Mouse (Mus musculus) frontal cortex, postnatal 36 days (tissue): ENCODE data around the gene Sema7a.

Source experiments
- DNase-seq, 2 experiments: peaks; one replicate each; pipeline ENCODE4 v3.0.0; 2022; ENCODE audit warnings: low spot score in 2 of 2

Gene Sema7a

DNA sequence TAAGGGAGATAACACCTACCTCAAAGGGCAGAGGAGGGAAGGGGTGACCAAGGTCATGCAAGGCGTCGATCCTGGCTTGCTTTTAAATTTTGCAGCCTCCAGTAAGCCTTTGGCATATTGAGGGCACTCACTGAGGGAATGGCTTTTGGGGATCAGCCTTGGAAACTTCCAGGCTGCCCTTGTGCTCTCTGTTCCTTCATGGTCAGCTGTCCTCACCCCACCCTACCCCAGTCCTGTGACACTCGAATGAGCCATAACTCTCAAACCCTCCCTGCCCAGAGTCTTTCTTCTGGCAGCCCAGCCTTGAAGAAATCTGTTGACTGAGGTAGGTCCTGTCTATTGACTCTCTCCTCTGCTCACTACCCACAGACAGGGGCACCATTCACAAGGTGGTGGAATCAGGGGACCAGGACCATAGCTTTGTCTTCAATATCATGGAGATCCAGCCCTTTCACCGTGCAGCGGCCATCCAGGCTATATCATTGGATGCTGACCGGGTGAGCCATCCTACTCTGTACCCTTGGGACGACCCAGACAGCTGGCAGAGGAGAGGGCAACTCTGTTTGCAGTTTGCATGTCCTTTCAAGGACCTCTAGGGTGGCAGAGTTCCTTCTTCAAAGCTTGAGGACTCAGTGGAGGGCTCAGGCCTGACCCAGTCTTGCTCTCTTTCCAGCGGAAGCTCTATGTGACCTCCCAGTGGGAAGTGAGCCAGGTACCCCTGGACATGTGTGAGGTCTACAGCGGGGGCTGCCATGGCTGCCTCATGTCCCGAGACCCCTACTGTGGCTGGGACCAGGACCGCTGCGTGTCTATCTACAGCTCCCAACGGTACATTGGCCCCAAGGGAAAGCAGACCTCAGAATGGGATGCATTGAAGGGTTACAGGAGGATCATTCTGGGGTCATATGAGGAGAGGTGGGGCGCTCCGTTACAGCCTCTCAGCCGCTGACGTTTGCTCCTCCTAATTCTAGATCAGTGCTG, 20.3 kb downstream of the Sema7a start:
- DNase-seq, result no peak

DNA sequence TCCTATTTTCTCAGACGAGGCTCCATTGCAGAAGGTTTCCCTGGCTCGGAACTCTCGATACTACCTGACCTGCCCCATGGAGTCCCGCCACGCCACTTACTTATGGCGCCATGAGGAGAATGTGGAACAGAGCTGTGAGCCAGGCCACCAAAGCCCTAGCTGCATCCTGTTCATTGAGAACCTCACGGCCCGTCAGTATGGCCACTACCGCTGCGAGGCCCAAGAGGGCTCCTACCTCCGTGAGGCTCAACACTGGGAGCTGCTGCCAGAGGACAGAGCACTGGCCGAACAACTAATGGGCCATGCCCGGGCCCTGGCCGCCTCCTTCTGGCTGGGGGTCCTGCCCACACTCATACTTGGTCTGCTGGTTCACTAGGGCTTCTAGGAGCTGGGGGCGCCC, 21.3 kb downstream of the Sema7a start:
- DNase-seq, result no peak

DNA sequence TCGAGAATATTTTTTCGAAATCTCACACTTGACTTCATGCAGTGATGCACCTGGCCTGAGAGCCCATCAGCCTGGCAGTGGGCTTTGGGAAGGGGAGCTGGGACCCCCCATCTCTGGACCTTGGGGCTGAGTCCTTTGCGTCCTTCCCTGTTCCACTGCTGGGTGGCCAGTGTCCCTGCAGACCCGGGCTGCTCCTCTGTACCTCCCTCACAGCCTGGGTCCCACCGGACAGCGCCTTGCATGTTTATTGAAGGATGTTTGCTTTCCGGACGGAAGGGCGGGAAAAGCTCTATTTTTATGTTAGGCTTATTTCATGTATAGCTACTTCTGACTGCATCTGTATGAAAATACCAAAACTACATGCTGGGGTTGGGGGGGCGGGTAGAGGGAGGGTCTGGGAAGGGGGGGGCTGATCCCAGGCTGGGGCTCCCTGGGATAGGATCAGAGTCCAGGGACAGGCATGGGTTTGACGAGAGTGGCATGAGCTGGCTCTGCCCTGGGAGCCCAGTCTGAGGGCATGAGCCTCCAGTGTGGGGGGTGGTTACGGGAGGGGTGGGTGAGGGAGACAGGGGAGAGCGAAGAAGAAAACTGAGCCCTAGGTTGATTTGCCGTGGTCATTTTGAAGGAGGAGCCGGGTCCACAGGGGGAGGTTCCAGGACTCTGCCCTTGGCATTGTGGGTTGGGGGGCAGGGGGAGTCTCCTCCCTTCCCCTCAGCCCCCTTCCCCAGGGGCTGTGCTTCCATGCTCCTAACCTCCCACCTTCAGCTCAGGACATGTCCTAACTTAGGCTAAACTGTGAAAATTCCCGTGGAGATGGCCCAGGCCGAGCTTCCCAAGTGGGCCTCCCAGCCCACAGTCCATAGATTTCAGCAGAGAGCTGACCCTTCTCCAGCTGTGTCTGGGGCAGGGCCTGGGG, 22.2 kb downstream of the Sema7a start:
- DNase-seq, result no peak

DNA sequence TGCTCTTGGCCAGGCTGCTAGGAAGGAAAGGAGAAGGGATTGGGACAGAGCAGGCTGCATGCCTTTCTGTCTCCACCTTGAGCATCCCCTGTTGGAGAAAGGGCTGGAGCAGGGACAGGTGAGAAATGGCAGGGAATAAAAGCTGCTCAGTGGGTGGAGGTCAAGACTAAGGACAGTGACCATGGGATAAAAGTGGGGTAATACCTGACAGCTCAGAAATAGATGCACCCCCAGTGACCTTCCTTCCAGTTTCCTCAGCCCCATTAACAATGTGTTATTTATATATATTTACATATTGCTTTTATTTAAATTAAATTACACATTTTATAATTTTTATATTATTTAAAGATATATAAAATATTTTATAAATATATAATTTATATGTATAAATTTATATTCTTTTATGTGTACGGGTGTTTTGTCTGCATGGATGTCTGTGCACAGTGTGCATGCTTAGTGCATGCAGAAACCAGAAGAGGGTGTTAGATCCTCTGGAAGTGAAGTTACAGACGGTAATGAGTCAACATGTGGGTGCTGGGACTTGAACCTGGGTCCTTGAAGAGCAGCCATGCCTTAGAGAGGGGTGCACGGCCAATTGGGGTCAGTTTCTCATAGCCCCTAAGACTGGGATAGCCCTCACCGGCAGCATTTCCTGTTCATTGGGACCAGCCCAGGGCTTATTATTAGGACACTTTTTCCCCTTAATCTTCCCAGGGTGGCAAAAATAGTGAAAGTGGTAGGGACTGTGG, 23.5 kb downstream of the Sema7a start:
- DNase-seq, result no peak

DNA sequence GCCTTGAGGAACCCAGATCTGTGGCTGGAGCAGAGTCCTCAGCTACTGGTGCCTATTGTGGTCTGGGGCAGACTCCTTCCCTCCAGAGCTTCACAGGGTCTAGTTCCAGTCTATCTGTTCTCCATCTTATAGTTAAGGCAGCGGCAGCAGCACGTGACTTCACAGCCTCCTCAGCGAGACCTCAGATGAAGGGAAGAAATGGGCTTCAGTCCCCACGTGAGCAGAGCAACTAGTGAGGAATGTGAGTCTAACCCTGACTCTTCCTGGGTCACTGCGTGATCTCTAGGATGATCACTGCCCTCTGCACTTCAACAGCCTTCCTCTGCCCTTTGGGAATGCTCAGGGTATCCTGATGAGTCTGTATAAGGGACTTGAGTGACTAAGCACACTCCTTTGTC, 24.1 kb downstream of the Sema7a start:
- no peak for DNase-seq

DNA sequence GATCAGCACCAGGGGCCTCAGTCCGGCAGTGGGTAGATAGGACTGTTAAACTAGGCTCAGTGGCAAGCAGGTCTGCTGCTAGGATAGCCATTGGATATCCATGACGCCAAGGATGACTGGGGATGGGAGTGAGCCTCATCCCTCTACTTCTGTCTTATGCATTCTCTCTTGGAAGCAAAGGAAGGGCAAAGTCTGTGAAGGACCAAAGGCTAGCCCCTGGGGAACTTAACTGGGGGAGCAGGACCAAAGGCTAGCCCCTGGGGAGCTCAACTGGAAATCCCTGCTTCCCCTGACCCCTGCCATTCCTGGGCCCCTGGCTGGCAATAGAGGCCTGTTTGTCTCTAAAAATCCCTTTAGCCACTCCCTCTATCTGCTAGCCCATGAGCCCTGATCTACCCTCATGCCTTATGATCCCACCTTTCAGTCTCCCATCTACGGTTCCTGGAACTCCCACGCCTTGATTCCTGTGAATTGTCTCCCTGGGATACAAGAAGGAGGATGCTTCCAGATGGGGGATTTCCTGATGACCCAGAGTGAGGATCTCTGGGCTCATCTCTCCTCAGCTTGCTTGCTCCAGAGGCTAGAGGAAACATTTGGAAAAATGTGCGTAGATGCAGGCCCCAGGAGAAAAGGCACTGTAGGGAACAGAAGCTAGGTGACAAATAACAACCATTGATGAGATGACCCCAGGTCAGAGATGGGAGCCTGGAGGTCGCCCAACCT, 24.8 kb downstream of the Sema7a start:
- DNase-seq, result no peak

DNA sequence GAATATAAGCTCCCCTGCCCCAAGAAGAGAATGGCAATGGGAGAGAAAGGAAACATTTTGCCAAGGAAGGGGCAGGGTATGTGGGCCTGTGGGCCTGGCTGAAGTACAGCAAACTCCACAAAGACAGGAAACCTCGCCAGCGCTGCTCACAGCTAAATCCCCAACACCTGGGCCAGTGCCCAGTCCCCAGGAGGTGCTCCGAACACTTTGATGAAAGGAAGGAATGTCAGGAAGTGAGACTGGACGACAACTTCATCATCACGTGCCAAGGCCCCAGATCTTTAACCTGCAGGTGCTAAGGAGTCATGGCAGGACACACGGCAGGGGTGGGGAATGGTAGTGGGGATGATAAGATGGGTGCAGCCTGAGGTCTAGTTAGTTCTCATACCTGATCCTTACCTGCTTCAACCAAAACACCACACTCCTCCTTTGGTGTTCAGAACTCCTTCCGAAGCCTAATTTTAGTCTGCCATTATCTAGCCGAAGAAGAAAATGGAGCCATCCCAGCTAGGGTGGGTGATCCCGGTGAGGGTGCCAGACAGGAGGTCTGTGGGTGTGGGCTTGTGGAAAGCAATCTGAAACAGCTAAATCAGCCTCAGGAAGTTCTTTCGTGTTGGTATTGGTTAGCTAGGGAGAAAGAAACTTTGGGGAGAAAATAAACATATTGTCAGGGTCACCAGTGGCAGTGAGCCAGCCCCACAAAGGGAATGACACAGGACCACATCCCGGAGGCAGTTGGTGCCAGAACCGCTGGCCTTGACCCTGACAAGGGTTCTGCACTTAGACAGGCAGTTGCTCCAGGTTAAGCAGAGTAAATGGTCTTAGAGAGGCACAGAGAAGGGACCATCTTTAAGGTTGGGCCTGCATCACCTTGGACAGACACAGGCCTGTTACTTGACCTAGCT, 25.6 kb downstream of the Sema7a start:
- peak in 1 of 2 experiments; percentile 68 for DNase-seq

DNA sequence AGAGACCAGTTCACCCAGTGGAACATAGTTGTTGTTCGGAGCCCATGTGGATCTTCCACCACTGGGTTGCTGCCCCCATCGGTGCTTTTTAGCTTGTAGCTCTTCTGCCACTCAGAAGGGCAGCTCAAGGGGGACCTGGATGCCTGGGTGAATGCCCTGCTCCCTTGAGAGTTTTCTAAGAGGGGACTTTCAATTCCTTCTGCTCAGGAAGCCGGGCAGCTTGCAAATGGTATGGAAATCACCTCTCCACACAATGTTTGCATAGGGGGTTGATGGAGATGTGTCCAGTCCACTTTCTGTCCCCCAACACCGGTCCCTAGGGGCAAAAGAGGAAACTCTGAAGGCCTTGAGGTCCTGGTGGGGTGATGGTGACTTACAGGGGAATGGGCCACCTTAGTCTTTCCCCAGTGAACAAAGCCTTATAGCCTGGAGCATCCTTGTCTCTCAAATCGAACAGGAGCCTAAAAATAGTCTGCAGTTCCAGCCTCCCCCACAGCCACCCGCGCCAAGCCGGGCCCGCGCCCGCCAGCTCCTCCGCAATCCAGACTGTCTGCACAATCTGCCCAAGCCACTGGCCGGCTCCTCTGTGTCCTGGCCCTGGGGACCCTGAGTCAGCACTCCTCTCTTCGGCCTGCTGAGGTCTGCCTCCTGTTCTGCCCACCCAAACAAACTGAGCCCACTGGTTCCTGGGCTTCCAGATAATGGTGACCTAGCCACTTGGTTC, 27.5 kb downstream of the Sema7a start:
- DNase-seq, result peak; percentile 75 to 86

DNA sequence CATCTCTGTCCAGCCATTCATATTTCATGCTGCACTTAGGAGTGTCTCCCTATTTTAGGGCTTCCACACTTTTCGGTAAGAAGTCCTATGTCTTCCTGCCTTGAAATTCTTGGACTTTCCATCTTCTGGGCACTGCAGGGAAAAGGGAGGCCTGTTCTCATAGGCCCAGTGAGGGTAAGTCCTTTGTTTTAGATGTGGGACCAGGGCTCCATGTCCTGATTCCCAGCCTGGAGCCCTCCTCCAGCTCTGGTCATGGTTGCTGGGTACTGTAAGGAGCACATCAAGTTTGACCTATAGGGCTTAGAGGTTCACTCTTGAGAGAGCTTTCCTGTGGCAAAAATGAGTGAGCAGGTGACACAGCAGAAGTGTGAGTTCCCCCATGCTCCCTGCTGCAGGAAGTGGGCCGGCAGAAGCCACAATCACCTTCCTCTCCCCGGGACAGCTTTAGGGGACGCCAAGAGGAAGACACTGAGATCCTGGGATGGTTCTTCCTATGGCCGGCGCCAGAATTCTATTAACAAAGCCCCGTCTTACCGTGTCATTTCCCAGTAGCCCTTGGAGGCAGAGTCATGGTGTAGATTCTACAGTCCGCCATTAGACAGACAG, 28.4 kb downstream of the Sema7a start:
- no peak for DNase-seq

DNA sequence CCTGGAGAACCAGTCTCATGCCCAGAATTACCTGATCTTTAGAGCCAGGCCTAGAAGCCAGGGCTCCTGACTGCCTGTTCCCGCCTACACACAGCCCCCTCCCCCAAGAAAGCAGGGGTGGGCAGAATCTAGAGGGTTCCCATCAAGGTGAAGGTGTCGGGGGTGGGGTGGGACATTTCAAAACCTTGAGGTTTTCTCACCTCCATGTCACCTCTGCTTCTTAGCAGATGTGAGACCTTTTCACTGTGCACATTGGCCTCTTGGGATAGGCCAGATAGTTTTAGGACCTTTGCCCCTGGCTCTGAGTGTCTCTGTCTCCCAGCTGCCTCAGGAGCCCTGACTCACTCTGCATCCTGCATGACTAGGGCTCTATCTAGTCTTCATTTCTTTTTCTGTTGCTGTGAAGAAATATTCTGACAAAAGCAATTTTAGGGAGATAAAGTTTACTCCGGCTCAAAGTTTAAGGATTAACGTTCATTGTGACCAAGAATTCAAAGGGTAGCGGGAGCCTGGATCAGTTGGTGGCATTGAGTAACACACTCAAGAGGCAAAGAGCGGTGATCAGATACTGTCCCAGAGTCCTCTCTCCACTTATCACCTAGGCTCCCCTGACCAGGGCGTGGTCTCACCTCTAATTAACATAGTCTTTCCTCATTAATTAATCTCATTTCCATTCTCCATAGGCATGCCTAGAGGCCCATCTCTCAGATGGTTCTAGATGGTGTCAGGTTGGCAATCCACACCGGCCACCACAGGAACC, 29.1 kb downstream of the Sema7a start:
- DNase-seq, result no peak

DNA sequence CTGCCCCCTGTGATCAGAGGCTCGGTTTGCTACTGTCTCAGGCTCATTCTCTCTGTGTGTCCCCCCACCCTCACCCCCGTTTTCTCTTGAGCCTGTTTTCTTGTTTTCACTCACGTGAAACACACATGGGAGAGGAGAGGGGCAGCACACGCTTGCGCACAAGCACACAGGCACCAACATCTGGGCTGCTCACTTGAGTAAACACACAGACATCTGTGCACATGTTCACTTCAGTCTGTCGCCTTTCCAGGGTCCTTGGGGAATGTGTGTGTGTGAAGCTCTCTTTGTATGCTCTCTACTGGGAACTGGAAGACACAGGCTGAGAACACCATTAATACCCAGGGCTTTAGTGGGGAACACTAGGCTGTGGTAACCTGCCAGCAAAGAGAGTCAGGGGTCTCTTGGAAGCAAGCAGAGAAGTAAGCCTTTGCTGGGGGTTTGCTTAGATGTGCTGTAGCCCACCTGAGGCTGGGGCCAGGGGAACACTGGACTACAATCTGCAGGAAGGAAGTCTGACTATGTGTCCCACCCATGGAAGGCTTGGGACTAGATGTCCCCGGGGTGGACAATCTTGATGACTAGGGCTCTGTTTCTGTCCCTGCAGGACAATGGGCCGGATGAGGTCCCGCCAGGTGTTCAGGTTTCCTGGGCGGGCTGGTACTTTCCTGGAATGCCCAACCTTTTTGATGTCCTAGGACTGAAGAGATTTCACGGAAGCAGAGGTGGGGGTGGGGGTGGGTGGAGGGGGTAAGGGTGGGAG, 30.0 kb downstream of the Sema7a start:
- DNase-seq, result no peak

DNA sequence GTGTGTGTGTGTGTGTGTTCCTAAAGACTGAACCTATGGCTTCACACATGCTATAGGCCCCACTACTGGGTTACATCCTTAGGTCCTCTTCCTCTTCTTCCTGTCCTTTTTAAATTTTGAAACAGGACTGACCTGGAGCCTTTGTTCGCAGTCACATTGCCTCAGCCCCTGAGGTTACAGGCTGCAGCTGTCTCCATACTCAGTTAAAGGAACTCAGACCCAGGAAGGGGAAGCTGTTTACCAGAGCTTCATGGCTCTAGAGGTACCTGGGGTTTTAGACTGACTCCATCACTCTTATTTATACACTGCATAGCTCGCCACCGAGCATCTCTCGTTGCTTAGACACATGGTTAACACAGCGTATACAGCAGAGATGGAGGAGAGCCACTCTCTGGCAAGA, 31.5 kb downstream of the Sema7a start:
- no peak for DNase-seq

DNA sequence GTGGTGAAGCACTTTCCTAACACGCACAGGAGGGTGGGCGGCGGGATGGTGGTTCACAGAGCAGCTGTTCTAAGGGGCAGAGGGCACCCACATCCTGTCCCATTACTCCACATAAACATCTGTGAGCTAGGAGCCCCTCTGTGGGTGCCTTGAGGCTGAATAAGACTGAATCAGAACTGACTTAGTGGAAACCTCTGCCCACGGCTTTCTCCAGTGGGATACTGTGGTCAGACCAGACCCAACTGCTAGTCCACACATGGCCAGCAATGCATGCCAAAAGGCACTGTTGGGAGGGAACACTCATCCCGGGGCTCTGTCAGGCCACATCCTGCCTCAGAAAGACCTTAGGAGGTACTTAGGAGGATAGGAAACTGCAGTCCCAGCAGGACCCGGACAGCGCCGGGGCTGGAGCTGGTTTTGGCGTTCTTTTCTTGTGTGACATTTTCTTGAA, 32.3 kb downstream of the Sema7a start:
- no peak for DNase-seq

DNA sequence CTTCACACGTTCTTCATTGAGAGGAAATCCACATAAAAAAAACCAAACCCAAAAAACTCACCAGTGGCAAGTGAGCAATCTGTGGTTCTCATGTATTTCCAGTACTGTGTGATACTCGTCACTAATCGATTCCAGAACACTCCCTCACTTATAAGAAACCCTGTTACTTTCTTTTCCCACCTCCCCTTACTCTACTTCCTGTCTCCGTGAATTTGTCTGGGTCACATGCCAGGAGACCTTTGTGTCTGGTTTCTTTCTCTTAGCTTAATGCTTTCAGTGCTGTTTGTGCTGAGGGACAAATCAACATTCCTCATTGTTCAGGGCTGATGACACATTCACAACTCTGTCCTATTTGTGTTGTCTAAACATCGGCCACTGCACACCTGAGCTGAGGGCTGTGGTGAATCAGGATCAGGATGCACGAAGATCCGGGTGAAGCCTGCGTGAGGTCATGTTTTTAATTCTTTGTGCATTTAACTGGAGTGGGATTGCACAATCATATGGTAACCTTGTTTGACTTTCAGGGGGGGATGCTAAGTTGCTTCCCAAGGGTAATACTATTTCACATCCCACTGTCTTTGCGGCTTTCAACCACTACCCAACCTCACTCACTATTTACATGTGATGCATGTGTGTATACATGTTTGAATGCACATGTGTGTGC, 33.0 kb downstream of the Sema7a start:
- no peak for DNase-seq

DNA sequence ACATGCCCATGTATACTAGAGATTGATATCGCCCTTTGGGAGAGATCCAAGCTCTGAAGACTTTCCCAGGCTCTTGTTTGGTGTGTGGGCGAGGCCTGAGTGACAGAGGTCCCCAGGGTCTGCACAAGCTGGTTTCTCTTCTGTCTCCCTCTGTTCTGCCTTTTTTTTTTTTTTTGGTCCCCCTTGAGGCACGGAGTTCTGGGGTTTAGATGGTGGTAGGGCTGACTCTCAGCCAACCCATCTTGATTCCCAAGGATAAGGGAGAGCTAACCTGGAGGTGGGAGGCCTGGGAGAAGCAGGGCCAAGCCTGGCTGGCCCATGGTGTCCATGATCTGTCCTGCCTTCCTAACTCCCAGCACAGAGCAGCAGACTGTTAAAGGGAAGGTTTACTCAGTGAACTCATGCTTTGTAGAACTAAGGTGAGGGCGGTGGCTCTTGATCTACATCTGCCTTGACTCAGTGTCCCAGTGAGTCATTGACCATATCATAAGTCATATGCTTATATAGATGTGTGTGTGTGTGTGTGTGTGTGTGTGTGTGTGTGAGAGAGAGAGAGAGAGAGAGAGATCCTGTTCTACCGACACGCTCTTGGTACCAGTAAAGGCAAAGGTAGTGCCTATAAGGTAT, 33.6 kb downstream of the Sema7a start:
- DNase-seq, result no peak

DNA sequence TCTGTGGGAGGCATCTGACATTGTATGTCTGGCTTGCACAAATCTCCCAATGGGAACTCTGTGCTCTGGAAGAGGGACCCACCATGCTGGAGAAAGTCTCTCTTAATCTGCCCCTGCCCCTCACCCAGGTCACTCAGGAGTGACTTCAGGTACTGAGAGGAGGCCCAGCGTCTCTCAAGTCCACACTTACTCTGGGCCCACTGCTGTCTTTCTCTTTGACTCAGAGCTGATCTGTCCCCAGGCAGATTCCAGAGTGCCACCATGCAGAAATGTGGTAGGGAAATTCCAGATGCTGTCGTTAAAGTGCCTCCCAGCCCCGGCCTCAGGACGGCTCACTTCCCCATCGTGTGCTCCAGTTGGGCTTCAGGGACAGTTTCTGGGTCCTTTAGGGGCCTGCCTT, 34.3 kb downstream of the Sema7a start:
- no peak for DNase-seq
